Mouse (Mus musculus) mesoderm, embryonic 11.5 days (tissue): ENCODE results near the gene Tenm4.

Source experiments
- DNase-seq: peaks from one replicate; pipeline ENCODE4 v3.0.0-alpha.2; 2012; ENCODE audit warnings: low read depth, low spot score

The Tenm4 gene

GRCm38 (mm10) chr7:96773585-96774225 is 602.7 kb downstream of the Tenm4 start:
- DNase-seq = no peak

GRCm38 (mm10) chr7:96775080-96775486 is 604.0 kb downstream of the Tenm4 start:
- DNase-seq = no peak

- no peak for DNase-seq
Measured at GRCm38 (mm10) chr7:96777938-96778600, 607.0 kb downstream of the Tenm4 start.

GRCm38 (mm10) chr7:96778601-96778969 is 607.5 kb downstream of the Tenm4 start:
- DNase-seq = no peak

GRCm38 (mm10) chr7:96780556-96780955 is 609.5 kb downstream of the Tenm4 start:
- DNase-seq = no peak

- DNase-seq = no peak
Measured at GRCm38 (mm10) chr7:96781068-96781467, 610.0 kb downstream of the Tenm4 start.

GRCm38 (mm10) chr7:96782686-96783085 is 611.6 kb downstream of the Tenm4 start:
- DNase-seq = no peak

- no peak for DNase-seq
Measured at GRCm38 (mm10) chr7:96785808-96786207, 614.8 kb downstream of the Tenm4 start.

- no peak for DNase-seq
Measured at GRCm38 (mm10) chr7:96786262-96787044, 615.4 kb downstream of the Tenm4 start.

- no peak for DNase-seq
Measured at GRCm38 (mm10) chr7:96788135-96788534, 617.1 kb downstream of the Tenm4 start.

- DNase-seq = no peak
Measured at GRCm38 (mm10) chr7:96790326-96790725, 619.3 kb downstream of the Tenm4 start.

GRCm38 (mm10) chr7:96792456-96793229 is 621.6 kb downstream of the Tenm4 start:
- DNase-seq = no peak

GRCm38 (mm10) chr7:96796033-96796741 is 625.1 kb downstream of the Tenm4 start:
- DNase-seq = no peak

- no peak for DNase-seq
Measured at GRCm38 (mm10) chr7:96796788-96797485, 625.9 kb downstream of the Tenm4 start.

GRCm38 (mm10) chr7:96797716-96798332 is 626.8 kb downstream of the Tenm4 start:
- DNase-seq = no peak

GRCm38 (mm10) chr7:96799816-96800215 is 628.8 kb downstream of the Tenm4 start:
- DNase-seq = no peak

- DNase-seq = peak; percentile 69
Measured at GRCm38 (mm10) chr7:96801368-96801767, 630.3 kb downstream of the Tenm4 start.

- no peak for DNase-seq
Measured at GRCm38 (mm10) chr7:96802216-96802615, 631.2 kb downstream of the Tenm4 start.

- peak; percentile 56 for DNase-seq
Measured at GRCm38 (mm10) chr7:96806561-96806960, 635.5 kb downstream of the Tenm4 start.
